Mouse (Mus musculus): ENCODE results near the gene Olfr1367. TPM values are rescaled to one million over a fixed set of nuclear protein-coding genes. Genes with fewer than 3 reads are reported as not detected.

The Olfr1367 gene
- polyA plus RNA-seq, 1 experiment from 2014 or later: not detected

- H3K27ac ChIP-seq (ENCODE audit: low read depth, low read length): no peak overlapping the region
- H3K9ac ChIP-seq (ENCODE audit: low read depth, low read length): no peak overlapping the region
- no peak for TF ChIP-seq CTCF (IDR thresholded peaks at IDR 0.05; ENCODE audit: low read depth)
- H3K4me1 ChIP-seq (replicated peaks; ENCODE audit: control insufficient read depth, insufficient read depth, low read length): no peaks in the 10 kb centered on the region
- no peak overlapping the region for H3K4me3 ChIP-seq (ENCODE audit: low read depth, low read length)
- no peaks in the 10 kb centered on the region for H3K36me3 ChIP-seq (ENCODE audit: control insufficient read depth, insufficient read depth)
- no peak overlapping the region for H3K4me2 ChIP-seq (replicated peaks; ENCODE audit: low read depth)
- H3K9me3 ChIP-seq (ENCODE audit: control insufficient read depth): no peaks in the 10 kb centered on the region
- no peak for ATAC-seq
- H3K27me3 ChIP-seq (replicated peaks; ENCODE audit: control insufficient read depth, insufficient read depth, low read length): no peaks in the 10 kb centered on the region
- 61% methylated on average over 4 of the region's 4 CpGs for WGBS
Measured at GRCm38 (mm10) chr13:21313903-21314302, 32.8 kb upstream of the Olfr1367 start.

- Histone ChIP-seq H3K36me3 (ENCODE audit: control insufficient read depth, insufficient read depth) (no peaks in the 10 kb centered on the region), H3K4me1 (replicated peaks; ENCODE audit: control insufficient read depth, insufficient read depth, low read length) (no peaks in the 10 kb centered on the region), H3K27me3 (replicated peaks; ENCODE audit: control insufficient read depth, insufficient read depth, low read length) (no peaks in the 10 kb centered on the region), H3K9me3 (ENCODE audit: control insufficient read depth) (no peaks in the 10 kb centered on the region), H3K27ac (ENCODE audit: low read depth, low read length) (no peak overlapping the region), H3K9ac (ENCODE audit: low read depth, low read length) (no peak overlapping the region), H3K4me2 (replicated peaks; ENCODE audit: low read depth) (no peak overlapping the region), H3K4me3 (ENCODE audit: low read depth, low read length) (no peak overlapping the region)
- 64% methylated on average over 3 of the region's 3 CpGs for WGBS
- ATAC-seq: no peak
- TF ChIP-seq CTCF (IDR thresholded peaks at IDR 0.05; ENCODE audit: low read depth): no peak
Measured at GRCm38 (mm10) chr13:21320262-21320661, 26.4 kb upstream of the Olfr1367 start.

- no peak for TF ChIP-seq CTCF (IDR thresholded peaks at IDR 0.05; ENCODE audit: low read depth)
- Histone ChIP-seq H3K9ac (ENCODE audit: low read depth, low read length) (no peak overlapping the region), H3K4me3 (ENCODE audit: low read depth, low read length) (peak overlapping the region; percentile 13; the same call in 1 of the 2 replicates), H3K27me3 (replicated peaks; ENCODE audit: control insufficient read depth, insufficient read depth, low read length) (no peaks in the 10 kb centered on the region), H3K27ac (ENCODE audit: low read depth, low read length) (no peak overlapping the region), H3K4me2 (replicated peaks; ENCODE audit: low read depth) (peak overlapping the region; percentile 39), H3K36me3 (ENCODE audit: control insufficient read depth, insufficient read depth) (no peaks in the 10 kb centered on the region), H3K9me3 (ENCODE audit: control insufficient read depth) (no peaks in the 10 kb centered on the region), H3K4me1 (replicated peaks; ENCODE audit: control insufficient read depth, insufficient read depth, low read length) (0 out of 2 replicates have a peak, but pooled peaks cover 2% of the 10 kb centered on the region)
- WGBS: 10% methylated on average over 18 of the region's 18 CpGs
- ATAC-seq: no peak
Measured at GRCm38 (mm10) chr13:21321890-21322494, 24.7 kb upstream of the Olfr1367 start.

- Histone ChIP-seq H3K9ac (ENCODE audit: low read depth, low read length) (no peak overlapping the region), H3K27me3 (replicated peaks; ENCODE audit: control insufficient read depth, insufficient read depth, low read length) (no peaks in the 10 kb centered on the region), H3K4me3 (ENCODE audit: low read depth, low read length) (peak overlapping the region; percentile 13; the same call in 1 of the 2 replicates), H3K4me2 (replicated peaks; ENCODE audit: low read depth) (peak overlapping the region; percentile 39), H3K9me3 (ENCODE audit: control insufficient read depth) (no peaks in the 10 kb centered on the region), H3K27ac (ENCODE audit: low read depth, low read length) (no peak overlapping the region), H3K4me1 (replicated peaks; ENCODE audit: control insufficient read depth, insufficient read depth, low read length) (0 out of 2 replicates have a peak, but pooled peaks cover 4% of the 10 kb centered on the region), H3K36me3 (ENCODE audit: control insufficient read depth, insufficient read depth) (no peaks in the 10 kb centered on the region)
- no peak for ATAC-seq
- WGBS: 23% methylated on average over 18 of the region's 18 CpGs
- TF ChIP-seq CTCF (IDR thresholded peaks at IDR 0.05; ENCODE audit: low read depth): no peak
Measured at GRCm38 (mm10) chr13:21322509-21323375, 24.0 kb upstream of the Olfr1367 start.

- Histone ChIP-seq H3K9me3 (ENCODE audit: control insufficient read depth) (no peaks in the 10 kb centered on the region), H3K27me3 (replicated peaks; ENCODE audit: control insufficient read depth, insufficient read depth, low read length) (no peaks in the 10 kb centered on the region), H3K27ac (ENCODE audit: low read depth, low read length) (no peak overlapping the region), H3K4me1 (replicated peaks; ENCODE audit: control insufficient read depth, insufficient read depth, low read length) (0 out of 2 replicates have a peak, but pooled peaks cover 4% of the 10 kb centered on the region), H3K36me3 (ENCODE audit: control insufficient read depth, insufficient read depth) (no peaks in the 10 kb centered on the region), H3K4me3 (ENCODE audit: low read depth, low read length) (no peak overlapping the region), H3K4me2 (replicated peaks; ENCODE audit: low read depth) (no peak overlapping the region; the same call in 1 of the 2 replicates), H3K9ac (ENCODE audit: low read depth, low read length) (no peak overlapping the region)
- TF ChIP-seq CTCF (IDR thresholded peaks at IDR 0.05; ENCODE audit: low read depth): no peak
- ATAC-seq: no peak
- WGBS: 65% methylated on average over 6 of the region's 6 CpGs
Measured at GRCm38 (mm10) chr13:21323405-21323804, 23.3 kb upstream of the Olfr1367 start.

GRCm38 (mm10) chr13:21326191-21326590 lies 20.5 kb upstream of the Olfr1367 start:
- peak; percentile 56; the same call in 1 of the 2 replicates for ATAC-seq
- H3K4me2 ChIP-seq (replicated peaks; ENCODE audit: low read depth): peak overlapping the region; percentile 57
- WGBS: 15% methylated on average over 4 of the region's 4 CpGs
- H3K9ac ChIP-seq (ENCODE audit: low read depth, low read length): no peak overlapping the region
- no peaks in the 10 kb centered on the region for H3K9me3 ChIP-seq (ENCODE audit: control insufficient read depth)
- H3K4me3 ChIP-seq (ENCODE audit: low read depth, low read length): peak overlapping the region; percentile 33; the same call in 1 of the 2 replicates
- H3K36me3 ChIP-seq (ENCODE audit: control insufficient read depth, insufficient read depth): no peaks in the 10 kb centered on the region
- H3K27me3 ChIP-seq (replicated peaks; ENCODE audit: control insufficient read depth, insufficient read depth, low read length): no peaks in the 10 kb centered on the region
- no peak overlapping the region for H3K27ac ChIP-seq (ENCODE audit: low read depth, low read length)
- peak; percentile 69 for TF ChIP-seq CTCF (IDR thresholded peaks at IDR 0.05; ENCODE audit: low read depth)
- 0 out of 2 replicates have a peak, but pooled peaks cover 4% of the 10 kb centered on the region for H3K4me1 ChIP-seq (replicated peaks; ENCODE audit: control insufficient read depth, insufficient read depth, low read length)

Data from intestine, postnatal 0 days (tissue).